Mouse (Mus musculus) frontal cortex, postnatal 10 days (tissue): ENCODE data around the gene Mrtfa.

Experiments
- DNase-seq, 2 experiments: peaks; one replicate each; pipeline ENCODE4 v3.0.0; 2022; ENCODE audit warnings: low spot score in 2 of 2, mixed read lengths in 1 of 2

Mrtfa gene

DNA sequence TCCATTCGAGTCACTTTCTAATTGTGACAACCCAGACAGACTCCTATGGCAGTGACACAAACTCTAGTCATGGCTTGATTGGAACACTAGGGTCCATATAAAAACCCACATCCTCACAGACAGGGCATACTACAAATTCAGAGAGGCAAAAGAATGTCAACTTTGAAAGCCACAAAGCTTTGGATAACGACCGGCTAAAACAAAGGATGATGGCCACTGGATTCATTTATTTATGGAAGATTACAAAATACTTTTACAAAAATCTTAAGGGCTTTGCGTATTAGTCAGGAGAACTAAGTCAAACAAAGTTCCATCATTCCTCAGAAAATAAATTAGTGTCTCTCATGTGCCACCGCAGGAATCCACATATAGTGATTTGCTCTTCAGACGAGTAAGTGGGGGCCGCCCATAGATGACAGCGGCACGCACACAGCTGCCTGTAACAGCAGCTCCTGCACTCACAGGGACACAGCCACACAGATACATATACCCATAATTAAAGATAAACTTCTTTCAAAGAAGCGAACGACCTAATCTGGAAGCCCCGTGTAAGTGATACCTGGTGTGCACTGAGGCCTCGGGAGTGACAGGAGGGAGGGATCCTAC is 88.2 kb downstream of the Mrtfa start:
- no peak for DNase-seq

DNA sequence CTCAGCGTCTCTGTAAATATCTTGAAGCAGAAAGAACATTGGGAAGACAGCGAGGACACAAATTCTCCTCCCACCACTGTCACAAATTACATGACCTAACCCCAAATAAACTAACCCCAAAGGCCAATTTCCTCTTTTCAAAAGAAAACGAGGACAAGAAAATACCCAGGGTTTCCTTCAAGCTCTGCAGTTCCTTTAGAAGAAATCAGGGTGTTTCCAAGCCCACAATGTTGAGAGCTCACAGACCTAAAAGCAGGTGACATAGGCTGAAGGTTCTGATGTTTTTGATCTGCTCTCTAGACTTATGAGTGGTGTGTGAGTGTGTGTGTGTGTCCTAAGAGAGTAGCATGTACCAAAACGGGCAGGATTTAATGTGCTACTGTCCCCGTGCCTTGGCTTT is 89.2 kb downstream of the Mrtfa start:
- DNase-seq, result no peak

DNA sequence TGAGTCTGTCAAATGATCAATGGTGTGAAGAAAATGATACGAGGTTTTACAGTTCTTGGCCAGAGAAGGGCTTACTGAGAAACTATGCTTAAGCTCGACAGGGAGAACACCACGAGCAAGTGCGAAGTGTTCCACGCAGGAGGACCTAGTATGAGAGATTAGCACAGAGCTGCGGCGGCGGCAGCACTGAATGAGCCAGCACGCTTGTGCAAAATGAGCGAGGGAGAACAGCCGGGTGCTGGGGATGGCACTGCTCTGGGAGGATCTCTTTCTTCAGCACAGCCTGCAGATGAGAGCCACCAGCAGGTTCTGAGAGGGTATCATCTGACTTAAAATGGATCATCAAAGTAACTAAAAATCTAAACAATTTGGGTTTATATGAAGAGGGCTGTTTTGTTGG is 91.3 kb downstream of the Mrtfa start:
- DNase-seq, result no peak

DNA sequence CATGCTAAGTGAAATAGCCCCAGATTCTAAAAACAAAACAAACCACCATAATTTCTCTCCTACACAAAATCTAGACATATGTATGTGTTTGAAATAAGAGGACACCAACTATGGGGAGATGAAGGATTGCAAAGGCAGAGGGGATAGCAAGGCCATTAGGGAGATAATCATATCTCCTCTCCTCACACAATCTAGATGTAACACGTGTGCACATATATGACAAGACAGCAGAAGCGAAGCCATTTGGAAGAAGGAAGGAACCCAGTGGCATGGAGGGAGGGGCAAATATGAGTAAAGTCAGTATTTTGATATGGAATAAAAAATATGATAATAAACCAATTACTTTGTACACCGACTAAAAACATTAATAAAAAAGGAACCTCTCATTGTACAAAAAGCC is 91.9 kb downstream of the Mrtfa start:
- DNase-seq, result no peak

DNA sequence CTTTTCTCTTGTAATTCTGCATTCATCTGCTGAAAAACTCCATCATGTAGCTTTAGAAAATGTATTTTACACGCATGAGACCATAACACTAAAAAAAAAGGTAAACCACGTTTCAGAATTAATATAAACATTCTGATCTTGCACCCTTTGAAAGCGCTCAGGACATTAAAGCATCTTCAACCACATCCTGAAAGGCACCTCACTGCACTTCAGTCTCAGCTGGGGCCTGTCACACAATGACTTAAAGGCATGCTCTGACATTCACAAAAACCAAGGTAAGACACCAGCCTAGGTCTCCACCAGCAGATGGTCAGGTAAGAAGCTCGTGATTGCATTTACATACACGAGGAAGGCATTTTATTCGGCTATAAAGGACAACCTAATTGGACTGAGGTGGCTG is 92.7 kb downstream of the Mrtfa start:
- no peak for DNase-seq

DNA sequence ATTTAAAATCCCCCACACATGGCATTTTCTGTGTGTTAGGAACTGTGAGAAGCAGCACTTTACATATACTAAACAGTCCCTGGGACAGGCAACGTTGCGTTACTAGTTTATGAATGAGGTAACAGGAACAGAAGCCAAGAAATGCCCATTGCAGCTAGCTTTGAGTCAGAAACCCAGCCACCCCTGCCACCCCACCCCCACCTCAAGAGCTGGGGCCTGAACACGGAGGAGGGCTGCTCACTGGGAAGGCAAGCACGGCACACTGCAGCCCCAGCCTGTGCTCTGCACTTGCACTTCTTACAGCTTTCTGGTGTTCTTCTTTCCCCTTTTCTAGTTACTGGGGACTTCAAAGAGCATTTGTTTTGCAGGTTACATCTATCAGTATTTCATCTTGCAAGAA is 93.1 kb downstream of the Mrtfa start:
- no peak for DNase-seq

DNA sequence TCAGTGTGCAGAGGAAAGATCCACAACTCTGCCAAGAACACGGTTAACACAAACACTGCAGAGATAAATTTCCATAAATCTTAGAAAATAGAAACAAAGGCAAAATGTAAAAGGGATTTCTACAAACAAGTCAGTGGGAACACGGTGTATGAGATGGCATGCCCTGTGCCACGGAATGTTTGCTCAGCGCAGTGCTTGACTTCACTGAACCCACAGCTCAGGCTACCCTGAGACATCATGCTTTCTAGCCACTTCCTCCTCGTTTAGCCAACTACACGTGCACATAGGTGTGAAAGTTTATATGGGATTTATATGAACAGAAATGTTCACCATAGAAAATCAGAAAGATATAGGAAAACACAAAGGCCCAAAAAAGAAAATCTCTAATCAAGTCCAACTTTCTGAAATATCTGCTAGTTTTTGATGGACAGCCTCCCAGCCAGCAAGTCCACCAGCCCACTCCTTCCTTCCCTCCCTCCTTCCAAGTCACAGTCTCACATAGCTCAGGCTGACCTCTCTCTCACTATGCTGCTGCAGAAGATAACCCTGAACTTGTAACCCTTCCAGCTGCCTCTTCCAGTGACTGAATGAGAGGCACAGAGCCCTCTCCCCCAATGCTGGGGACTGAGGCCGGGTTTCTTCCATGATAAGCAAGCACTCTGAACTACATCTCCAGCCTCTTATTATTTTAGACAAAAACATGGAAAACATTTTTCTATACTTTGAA is 94.1 kb downstream of the Mrtfa start:
- no peak for DNase-seq

DNA sequence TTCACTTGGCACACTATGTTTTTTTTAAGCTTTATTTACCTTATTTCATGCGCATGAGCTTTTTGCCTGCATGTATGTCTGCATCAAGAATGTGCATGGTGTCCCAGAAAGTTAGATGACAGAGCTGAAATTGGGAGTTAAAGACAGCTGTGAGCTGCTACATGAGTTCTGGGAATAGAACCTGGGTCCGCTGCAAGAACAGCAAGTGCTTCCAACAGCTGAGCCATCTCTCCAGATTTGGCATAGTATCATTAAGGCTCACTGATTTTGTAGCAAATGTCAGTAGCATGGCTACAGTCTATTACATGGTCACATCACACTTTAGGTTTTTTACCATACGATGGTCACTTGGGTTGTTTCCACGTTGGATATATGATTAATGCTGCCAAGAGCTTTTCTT is 97.5 kb downstream of the Mrtfa start:
- no peak for DNase-seq

DNA sequence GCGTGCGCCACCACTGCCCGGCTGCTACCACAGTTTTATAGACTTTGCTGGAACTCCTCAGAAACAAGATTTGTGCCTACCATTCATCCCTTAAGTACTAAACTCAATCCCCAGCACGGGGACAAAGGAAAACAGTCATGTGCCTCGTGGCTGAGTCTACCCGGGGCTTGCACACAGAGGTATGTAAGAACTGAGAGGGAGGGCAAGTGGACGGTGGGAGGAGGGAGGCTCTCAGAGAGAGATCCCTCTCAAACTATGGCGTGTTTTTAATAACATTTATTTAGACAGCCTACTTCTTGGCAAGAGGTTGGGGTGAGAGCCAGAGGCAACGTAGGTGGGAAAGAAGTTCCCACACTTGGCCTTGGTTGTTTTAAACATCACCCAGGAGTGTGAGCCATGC is 98.8 kb downstream of the Mrtfa start:
- DNase-seq, result no peak

DNA sequence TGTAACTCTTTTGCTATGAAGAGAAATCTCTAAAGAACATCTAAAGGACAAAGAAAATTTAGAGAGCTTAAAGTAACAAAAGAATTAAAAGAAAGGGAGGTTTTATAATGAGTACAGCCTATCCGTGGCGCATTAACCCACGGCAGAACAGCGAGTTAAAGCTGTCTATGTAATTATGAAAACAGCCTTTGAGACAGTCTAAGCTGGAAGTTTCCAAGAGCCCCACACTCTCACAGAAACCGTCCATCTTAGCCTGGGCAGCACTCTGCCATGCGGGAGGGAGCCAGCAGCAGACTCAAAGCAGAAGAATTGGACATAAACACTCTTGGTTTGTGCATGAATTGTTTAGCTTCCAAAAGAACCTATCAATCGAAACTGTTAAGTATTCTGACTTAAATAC is 103.0 kb downstream of the Mrtfa start:
- no peak for DNase-seq

DNA sequence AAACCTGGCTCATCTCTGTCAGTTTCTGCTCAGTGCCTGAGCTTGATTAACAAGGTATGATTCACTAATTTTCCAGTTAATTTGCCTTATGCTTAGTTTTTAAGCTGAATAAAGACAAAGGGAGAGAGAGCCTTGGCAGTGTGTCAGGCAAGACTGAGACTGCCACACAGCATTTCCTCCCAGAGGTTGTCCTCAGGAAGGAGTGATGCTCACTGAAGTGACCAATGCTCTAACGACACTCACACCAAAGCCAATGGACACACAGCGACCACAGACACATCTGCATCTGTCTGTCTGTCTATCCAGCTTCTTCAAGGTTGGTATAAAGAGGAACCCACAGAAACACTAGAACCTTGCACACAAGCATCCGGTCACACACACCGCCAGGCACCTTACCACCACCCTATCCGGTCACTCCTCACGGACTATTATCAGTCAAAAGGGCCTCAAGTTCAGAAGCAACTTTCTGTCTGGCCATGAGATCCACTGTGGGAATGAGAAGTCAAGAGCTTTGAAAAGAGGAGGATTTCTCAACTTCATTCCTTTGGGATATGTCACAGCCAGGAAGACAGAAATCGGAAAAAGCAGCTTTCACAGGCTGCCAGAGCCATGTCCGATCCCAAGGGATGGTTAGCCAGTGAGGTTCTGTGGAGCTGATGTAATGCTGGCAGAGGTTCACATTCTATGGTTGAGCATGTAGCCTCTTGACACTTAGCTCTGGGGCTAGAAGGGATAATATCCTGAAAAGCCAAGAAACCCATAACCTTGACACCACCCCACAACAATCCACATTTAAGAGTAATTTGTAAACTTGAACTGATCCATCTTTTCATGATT is 103.7 kb downstream of the Mrtfa start:
- DNase-seq, result no peak

DNA sequence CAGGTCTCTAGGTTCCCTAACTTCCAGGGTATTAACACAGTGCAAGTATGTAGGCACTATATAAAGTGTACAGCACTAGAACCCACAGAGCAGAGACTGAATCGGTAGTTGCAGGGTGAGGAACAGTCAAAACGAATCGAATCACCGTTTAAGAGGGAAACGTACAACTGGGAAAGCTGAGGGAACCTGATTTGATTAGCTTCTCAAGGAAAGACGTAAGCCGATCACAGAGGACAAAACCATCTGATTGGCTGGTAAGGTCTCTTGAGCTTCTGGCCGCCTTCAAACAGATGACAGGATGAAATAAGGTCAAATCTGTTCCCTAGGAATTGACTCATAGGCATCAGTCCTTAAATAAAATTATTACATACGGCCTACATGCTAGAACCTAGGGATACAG is 106.7 kb downstream of the Mrtfa start:
- no peak for DNase-seq

DNA sequence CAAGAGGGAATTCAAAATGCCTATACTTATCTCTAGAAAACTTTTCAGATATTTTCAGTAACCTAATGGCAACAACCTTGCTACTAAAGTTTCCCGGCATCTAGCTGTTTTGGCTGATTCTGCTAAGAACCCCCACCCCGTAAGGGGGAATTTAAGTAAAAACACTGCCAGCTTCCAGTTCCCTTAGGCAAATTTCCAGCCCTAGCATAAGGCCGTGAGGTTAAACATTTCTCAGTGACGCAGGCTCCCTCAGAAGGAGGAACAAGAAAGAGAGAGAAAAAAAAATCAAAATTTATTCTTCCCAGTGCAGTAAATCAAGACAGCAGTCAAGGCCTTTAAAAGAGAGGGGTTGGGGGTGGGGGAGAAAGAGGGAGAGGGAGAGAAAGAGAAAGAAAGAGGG is 107.3 kb downstream of the Mrtfa start:
- no peak for DNase-seq

DNA sequence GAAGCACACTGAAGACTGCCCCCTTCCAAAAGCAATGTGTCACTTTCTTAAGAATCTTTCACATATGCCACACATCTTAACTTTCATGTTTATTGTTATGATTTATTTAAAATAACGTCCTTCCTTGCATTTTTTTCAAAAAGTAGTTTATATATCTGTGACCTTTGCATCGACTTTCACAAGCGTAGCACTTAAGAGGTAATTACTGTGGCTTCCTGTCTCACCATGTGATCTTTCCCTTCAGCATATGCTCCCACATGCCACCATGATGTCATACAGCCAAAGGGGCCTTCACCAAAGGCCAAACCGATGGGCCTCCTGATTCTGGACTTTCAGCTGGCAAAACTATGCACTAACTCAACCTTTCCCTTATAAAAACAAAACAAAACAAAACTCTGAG is 109.3 kb downstream of the Mrtfa start:
- DNase-seq, result no peak

DNA sequence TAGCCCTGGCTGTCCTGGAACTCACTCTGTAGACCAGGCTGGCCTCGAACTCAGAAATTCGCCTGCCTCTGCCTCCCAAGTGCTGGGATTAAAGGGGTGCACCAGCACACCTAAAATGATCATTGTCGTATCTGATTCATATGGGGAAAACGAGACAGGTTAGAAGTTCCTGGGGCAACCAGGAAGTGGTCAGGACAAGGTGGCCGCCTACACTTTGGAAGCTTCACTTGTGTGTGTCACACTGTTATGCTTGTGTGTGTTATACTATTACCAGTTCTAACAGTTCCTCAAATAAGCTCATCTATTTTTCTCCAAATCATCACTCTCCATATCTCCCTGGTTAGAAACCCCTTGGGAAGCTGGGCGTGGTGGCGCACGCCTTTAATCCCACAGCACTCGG is 110.2 kb downstream of the Mrtfa start:
- DNase-seq, result no peak

DNA sequence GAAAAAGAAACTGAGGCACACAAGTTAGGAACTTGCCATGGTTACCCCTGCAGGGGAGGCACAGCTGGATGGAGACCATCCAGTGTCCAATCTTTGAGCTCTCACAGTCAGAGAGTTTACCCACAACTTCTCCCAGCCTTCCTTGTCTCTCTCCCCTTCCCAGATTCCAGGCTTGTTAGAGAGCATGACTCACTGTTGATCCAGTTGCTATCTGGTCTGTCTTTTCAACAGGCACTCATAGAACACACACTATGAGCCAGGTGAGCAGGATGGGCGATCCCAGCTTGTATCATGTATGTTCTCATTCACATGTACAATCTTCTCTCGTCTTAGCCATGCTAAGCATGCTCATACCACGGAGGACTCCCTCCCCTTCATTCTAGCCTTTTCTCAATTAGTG is 111.3 kb downstream of the Mrtfa start:
- DNase-seq, result no peak

DNA sequence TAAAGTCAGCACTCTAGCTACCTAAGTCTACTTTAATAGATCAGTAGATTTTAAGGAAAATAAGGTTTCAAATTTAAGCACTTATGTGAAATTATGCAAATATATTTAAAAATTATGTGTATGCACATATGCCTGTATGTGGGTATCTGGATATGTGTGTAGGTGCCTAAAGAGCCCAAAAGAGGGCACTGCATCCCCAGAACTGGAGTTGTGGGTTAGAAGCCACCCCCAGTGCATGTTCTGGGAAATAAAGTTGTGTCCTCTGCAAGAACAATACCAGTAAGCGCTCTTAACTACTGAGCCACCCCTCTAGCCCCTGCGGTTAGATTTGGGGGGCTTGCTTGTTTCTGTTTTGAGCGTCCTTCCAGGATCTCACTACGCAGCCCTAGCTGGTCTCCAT is 113.0 kb downstream of the Mrtfa start:
- DNase-seq, result no peak

DNA sequence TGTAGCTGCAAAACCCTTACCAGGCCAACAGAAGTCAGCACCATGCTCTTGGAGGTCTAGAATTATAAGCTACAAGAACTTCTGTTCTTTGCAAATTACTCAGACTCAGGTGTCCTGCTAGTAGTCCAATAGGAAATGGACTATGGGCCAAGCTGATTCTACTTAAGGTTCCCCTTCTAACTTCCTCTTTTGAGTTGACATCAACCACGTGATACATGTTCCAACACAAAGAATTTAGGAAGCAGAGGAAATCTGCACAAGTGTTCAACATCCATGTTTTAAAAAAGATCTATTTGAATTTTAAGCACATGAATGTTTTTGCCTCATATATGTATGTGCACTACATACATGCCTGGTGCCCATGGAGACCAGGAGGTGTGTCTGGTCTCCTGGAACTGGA is 116.0 kb downstream of the Mrtfa start:
- DNase-seq, result no peak

DNA sequence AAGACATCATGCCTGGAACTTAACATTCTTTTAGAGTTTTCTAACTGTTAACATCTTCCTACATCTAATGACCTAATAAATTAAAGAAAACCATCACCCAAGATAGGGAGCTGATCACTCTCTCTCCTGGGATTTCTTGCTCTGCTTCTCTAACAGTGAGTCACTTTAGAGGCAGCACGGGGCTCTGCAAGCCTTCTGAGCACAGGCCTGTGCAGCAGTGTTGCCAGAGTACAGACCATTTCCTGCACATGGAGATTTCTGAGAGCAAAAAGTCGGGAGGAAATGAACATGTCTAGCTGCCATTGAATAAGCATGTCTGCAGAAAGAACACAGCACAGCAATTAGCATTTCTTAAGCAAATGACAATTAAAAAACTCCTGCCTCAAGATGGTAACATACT is 116.8 kb downstream of the Mrtfa start:
- no peak for DNase-seq

DNA sequence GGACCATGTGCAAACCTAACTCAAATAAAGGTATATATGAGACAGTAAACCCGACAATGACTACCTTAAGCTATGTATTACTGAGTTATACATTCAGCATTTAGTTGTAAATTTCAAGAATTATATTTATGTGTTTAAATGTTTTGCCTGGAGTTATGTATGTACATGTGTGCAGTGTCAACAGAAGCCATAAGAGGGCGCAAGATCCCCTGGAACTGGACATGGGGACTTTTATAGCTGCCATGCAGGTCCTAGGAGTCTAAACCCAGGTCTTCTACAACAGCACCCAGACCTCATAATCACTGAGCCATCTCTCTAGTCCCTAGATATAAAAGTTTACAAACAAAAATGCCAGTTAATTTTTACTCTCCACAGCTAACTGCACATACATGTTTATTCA is 117.8 kb downstream of the Mrtfa start:
- no peak for DNase-seq

DNA sequence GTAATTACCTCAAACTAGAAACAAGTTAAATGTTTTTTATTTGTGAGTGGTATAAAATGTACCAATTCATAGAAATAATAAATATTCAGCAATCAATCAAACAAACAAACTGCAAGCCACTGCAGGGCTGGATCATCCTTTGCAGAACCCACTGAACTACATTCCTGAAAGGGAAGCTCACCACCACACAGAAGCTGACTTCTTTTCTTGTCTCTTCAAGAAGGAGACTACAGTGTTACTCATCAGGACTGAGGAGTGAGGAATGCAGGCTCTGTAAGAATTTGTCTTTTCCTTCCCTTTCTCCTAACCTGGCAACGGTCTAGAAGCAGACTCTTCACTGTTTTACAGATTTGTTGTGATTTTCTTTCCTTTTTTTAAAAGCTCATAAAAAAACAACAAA is 120.1 kb downstream of the Mrtfa start:
- DNase-seq, result no peak

DNA sequence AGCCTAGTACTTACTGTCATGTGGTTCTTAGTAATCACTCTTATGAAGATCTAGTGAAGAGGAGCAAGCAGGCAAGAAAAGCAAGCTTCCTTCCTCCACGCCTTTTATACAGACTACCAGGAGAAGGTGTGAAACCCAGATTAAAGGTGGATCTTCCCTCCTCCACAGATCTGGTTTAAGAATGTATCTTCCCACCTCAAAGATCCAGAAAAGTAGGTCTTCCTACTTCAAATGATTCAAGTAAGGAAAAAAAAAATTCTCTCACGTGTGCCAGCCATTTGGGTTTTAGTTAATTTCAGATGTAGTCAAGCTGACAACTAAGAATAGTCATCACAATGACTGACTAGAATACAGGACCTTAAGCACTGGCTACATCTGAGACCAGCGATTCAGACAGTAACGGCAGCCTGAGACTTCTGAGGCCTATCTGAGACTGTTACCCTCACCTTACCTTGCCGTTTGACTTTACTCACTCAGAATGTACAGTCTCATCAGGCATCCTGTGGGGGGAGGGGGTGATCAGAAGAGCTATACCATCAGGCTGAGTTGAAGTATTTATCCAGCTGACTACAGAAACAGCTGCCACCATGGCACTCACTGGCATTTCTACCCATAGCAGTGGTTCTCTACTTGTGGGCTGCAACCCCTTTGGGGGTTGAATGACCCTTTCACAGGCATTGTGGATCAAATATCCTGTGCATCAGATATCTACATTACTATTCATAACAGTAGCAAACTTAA is 121.7 kb downstream of the Mrtfa start:
- no peak for DNase-seq
